ENCODE assay signal across 24 mouse cellular contexts in the genomic region with DNA sequence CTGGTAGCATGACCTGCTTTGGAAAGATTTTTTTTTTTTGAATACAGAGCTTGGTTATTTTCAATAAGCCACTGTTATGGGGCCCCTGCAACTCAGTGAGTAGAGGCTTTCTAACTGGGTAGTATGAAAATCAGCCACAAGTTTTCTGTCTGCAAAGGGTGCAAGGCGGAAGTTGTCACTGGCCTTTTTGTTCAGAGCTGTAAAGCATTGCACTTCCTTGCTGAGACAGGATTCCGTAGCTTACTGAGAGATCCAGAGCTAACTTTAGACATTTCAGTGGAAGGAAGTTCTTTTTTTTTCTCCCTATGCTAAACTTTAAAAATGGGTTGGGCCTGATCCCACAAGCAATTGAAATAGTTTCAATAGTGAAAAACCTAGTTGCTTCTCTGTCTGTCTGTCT. TPM values are rescaled to one million over a fixed set of nuclear protein-coding genes. Genes with fewer than 3 reads are reported as not detected.
DNase-seq lines count a peak whose midpoint lies in the region; ATAC-seq and TF ChIP-seq lines count a peak whose summit lies in the region.
"Had no signal": no experiment of that assay in that cellular context is flagged by ENCODE, and none has a peak within 500 bp of the region (broad histone marks: within the 10 kb centered on the region; RNA-seq: fewer than 3 reads in every experiment).

No protein-coding gene starts in this region.

- no peak for TF ChIP-seq CTCF in kidney, postnatal 0 days (IDR thresholded peaks at IDR 0.05; ENCODE audit: low read depth)

- DNase-seq in heart, adult 8-10 months (ENCODE audit: low spot score), result peak; percentile 5
- DNase-seq in heart, postnatal 36 days, result no peak
- DNase-seq in kidney, postnatal 0 days (ENCODE audit: low spot score), result peak; percentile 50
- no peak for DNase-seq in kidney, adult 8-10 months
- peak; percentile 6 to 11 for DNase-seq in kidney, postnatal 4 days
- no peak for DNase-seq in cerebellum, postnatal 10 days
- DNase-seq: cerebellum, adult 18-20 months; cerebellum, postnatal 25 days; liver, postnatal 0 days; midbrain, embryonic 14.5 days; thymus, adult 2 months had no signal

- no peaks in the 10 kb centered on the region for H3K36me3 ChIP-seq in kidney, postnatal 0 days (ENCODE audit: insufficient read depth, low read length)
- H3K36me3 ChIP-seq: G1E; heart, embryonic 15.5 days; hindbrain, embryonic 12.5 days; limb, embryonic 12.5 days had no signal

- H3K9me3 ChIP-seq in kidney, postnatal 0 days (replicated peaks; ENCODE audit: low read length), result no peaks in the 10 kb centered on the region
- H3K9me3 ChIP-seq: forebrain, embryonic 13.5 days; G1E; heart, embryonic 15.5 days; hindbrain, embryonic 12.5 days; limb, embryonic 12.5 days had no signal

- H3K4me1 ChIP-seq in kidney, postnatal 0 days (replicated peaks; ENCODE audit: insufficient read depth, low read length), result no peaks in the 10 kb centered on the region
- H3K4me1 ChIP-seq: forebrain, embryonic 13.5 days; heart, embryonic 15.5 days; hindbrain, embryonic 12.5 days; limb, embryonic 12.5 days had no signal

- 58% methylated on average over 2 of the region's 2 CpGs for WGBS in kidney, postnatal 0 days

- no peak overlapping the region for H3K4me2 ChIP-seq in kidney, postnatal 0 days (ENCODE audit: low read length)
- H3K4me2 ChIP-seq: forebrain, embryonic 13.5 days; heart, embryonic 15.5 days; hindbrain, embryonic 12.5 days; limb, embryonic 12.5 days; liver, embryonic 11.5 days had no signal

- no peak overlapping the region for H3K9ac ChIP-seq in kidney, postnatal 0 days (ENCODE audit: low read depth, low read length)
- H3K9ac ChIP-seq: forebrain, embryonic 13.5 days; heart, embryonic 15.5 days; hindbrain, embryonic 12.5 days; limb, embryonic 12.5 days; liver, postnatal 0 days had no signal

- no peaks in the 10 kb centered on the region for H3K27me3 ChIP-seq in kidney, postnatal 0 days (ENCODE audit: insufficient read depth, low read length)
- H3K27me3 ChIP-seq: CH12.LX; forebrain, embryonic 13.5 days; heart, embryonic 15.5 days; hindbrain, embryonic 12.5 days; limb, embryonic 12.5 days had no signal

- intact Hi-C loops in heart, postnatal 36 days (cut with DNase I), result loop anchor here (1.0 kb wide), 1 partner anchor 98 kb away; no protein-coding TSS in a partner anchor

- no peak for ATAC-seq in kidney, postnatal 0 days (replicated peaks; ENCODE audit: low FRiP score, low read depth)
- peak; percentile 58; the same call in 1 of the 2 replicates for ATAC-seq in common myeloid progenitor, adult 5-6 weeks (replicated peaks; ENCODE audit: low read depth, poor library complexity, severe bottlenecking)
- ATAC-seq in CD4-positive, CD25-positive, alpha-beta regulatory T cell, adult 4 months, result no peak
- ATAC-seq: forebrain, embryonic 13.5 days; liver, postnatal 0 days; Patski had no signal

- peak overlapping the region; percentile 19; the same call in 1 of the 2 replicates for H3K27ac ChIP-seq in kidney, postnatal 0 days
- H3K27ac ChIP-seq: forebrain, embryonic 13.5 days; heart, embryonic 15.5 days; hindbrain, embryonic 12.5 days; limb, embryonic 12.5 days; stomach, postnatal 0 days had no signal

- no peak overlapping the region for H3K4me3 ChIP-seq in kidney, postnatal 0 days (replicated peaks; ENCODE audit: low read depth, low read length)
- H3K4me3 ChIP-seq: forebrain, embryonic 13.5 days; heart, embryonic 15.5 days; hindbrain, embryonic 12.5 days; limb, embryonic 12.5 days had no signal

RNA-seq across cellular contexts. Expression of a gene that starts 33.6 kb away (rescaled TPM):
- under 1 TPM in 2 of 4 experiments, not detected in 2; 0.11 to 0.19 TPM for total RNA-seq in heart, adult 8-10 months (2022)
- total RNA-seq in heart, postnatal 36 days (2021), result under 1 TPM in 1 of 2 experiments, not detected in 1; 0.19 TPM
- polyA plus RNA-seq in kidney, postnatal 0 days (2015; fragmentation: Nextera tagmentation; extraction: Ambion mirVana), result 4.2 and 5.2 TPM in 2 replicates
- total RNA-seq in common myeloid progenitor, adult 5-6 weeks (2017), result not detected in 2 replicates
- 1 to 10 TPM; 1.1 to 3.9 TPM for polyA plus RNA-seq in CD4-positive, CD25-positive, alpha-beta regulatory T cell, adult 4 months (2017; shearing (Covaris generic))
- total RNA-seq: CH12.LX; G1E; gastrocnemius, adult 18-20 months; megakaryocyte-erythroid progenitor cell, adult 5-6 weeks had no signal
- polyA plus RNA-seq: G1E had no signal

Comparison
In these comparisons a context has a peak if more than half of its experiments do, and no peak if none do; other contexts are left out.
1. DNase-seq: peak in heart, adult 8-10 months (single experiment), kidney, postnatal 0 days (single experiment) and kidney, postnatal 4 days (2 of 2); none in heart, postnatal 36 days (0 of 2), kidney, adult 8-10 months (0 of 2) and cerebellum, postnatal 10 days (0 of 2).